11 mouse cellular contexts compared by ENCODE assay signal in genomic region chr4:137648230-137648629, GRCm38 (mm10).
"Had no signal": no experiment of that assay in that cellular context is flagged by ENCODE, and none has a peak within 500 bp of the region (broad histone marks: within the 10 kb centered on the region; RNA-seq: fewer than 3 reads in every experiment).

No protein-coding gene starts in this region.

- H3K27me3 ChIP-seq: limb, embryonic 13.5 days; midbrain, embryonic 12.5 days had no signal

- H3K4me1 ChIP-seq: limb, embryonic 13.5 days; midbrain, embryonic 12.5 days had no signal

- DNase-seq: kidney, adult 9 months; kidney, postnatal 36 days; left cerebral cortex, postnatal 4 days; lung, adult 18-20 months; right cerebral cortex, postnatal 14 days; thymus, adult 18-20 months; thymus, postnatal 14 days had no signal

- H3K27ac ChIP-seq: kidney, postnatal 0 days; limb, embryonic 13.5 days; liver, embryonic 14.5 days; midbrain, embryonic 12.5 days had no signal

- H3K9me3 ChIP-seq: limb, embryonic 13.5 days; midbrain, embryonic 12.5 days had no signal

- H3K9ac ChIP-seq: limb, embryonic 13.5 days; liver, embryonic 14.5 days; midbrain, embryonic 12.5 days had no signal

- H3K4me2 ChIP-seq: limb, embryonic 13.5 days; midbrain, embryonic 12.5 days had no signal

- H3K4me3 ChIP-seq: limb, embryonic 13.5 days; midbrain, embryonic 12.5 days had no signal
